Mouse (Mus musculus) neural tube, postnatal 0 days (tissue): Measurements from ENCODE around the gene Myf6. TPM values are rescaled to one million over a fixed set of nuclear protein-coding genes. Genes with fewer than 3 reads are reported as not detected.

Source experiments
- microRNA-seq: library from miRNA; unstranded; fragments of <30 nt; microRNA quantifications from one replicate; pipeline ENCODE4, GENCODE M21; 2016
- polyA plus RNA-seq: library from polyadenylated mRNA; unstranded; fragments of >200 nt; fragmentation: Nextera tagmentation; extraction: Ambion mirVana; gene quantifications from 2 replicates; pipeline ENCODE4 v1.2.1, GENCODE M21; 2015

The Myf6 gene
- not detected in 2 replicates for polyA plus RNA-seq

GRCm38 (mm10) chr10:107494568-107494967 lies at the start of gene Myf6:
Gene Myf6 (minus strand): TSS chr10:107494737.

DNA sequence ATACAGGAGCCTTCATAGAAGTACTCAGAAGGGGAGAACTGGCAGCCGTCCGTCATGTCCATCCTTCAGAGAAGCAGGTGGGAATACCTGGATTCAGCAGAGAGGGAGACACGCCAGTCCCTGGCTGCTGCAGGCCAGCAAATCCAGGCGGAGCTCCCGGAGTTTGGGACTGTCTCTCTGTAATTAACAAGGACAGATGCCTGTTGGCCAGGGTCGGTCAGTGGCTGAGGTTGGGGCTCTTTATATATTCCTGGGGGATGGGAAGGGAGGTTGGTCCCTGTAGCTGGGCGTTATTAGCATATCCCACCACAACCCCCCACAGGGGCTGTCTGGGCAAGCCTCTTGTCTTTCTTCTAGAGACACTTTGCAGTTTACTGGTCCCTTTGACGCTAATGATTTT lies 8.7 kb downstream of the Myf6 start, which contains the start of gene Myf5:
Gene Myf5 (minus strand): TSS at position 265 of the 400 bp plus-strand sequence.

Small RNA genes within 50 kb of the gene (microRNA-seq; reads per million reads assigned to microRNA genes)
- not detected for gene Gm44403

Other genes starting within 250 kb of the Myf6 start
- 27.9 and 32.4 TPM in 2 replicates for gene Lin7a, start 223.1 kb downstream of the Myf6 start, polyA plus RNA-seq
- not detected in 2 replicates for gene Myf5, start 8.6 kb downstream of the Myf6 start, polyA plus RNA-seq
- gene Ptprq, start 225.3 kb upstream of the Myf6 start, polyA plus RNA-seq = 0.03 and 0.13 TPM in 2 replicates